ENCODE assay signal across 17 mouse cellular contexts in the genomic region with DNA sequence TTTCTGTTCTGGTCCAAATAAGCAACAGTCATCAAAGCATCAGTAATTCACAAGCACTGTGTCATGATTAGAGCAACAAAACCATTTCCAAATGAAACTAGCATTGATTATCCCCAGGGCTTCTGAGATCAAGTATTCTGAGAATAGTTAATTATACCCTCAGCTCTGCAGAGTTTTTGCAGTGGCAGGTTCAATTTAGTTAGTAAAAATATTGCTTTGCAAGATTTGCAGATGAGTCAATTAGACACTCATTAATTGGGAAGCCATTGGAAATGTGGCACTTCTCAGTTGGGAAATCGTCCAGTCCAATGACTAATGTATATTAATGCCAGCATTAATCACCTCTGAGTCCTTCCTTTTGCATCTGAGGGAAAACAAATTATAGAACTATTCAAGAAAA.
"Had no signal": no experiment of that assay in that cellular context is flagged by ENCODE, and none has a peak within 500 bp of the region (broad histone marks: within the 10 kb centered on the region; RNA-seq: fewer than 3 reads in every experiment).

No protein-coding gene starts in this region.

- H3K4me3 ChIP-seq: midbrain, embryonic 13.5 days; myocyte; neural tube, embryonic 13.5 days; neural tube, embryonic 15.5 days had no signal

- H3K27me3 ChIP-seq: midbrain, embryonic 13.5 days; neural tube, embryonic 13.5 days; neural tube, embryonic 15.5 days had no signal

- H3K9me3 ChIP-seq: midbrain, embryonic 13.5 days; neural tube, embryonic 13.5 days; neural tube, embryonic 15.5 days had no signal

- ATAC-seq: midbrain, embryonic 13.5 days had no signal

- H3K4me1 ChIP-seq: midbrain, embryonic 13.5 days; neural tube, embryonic 13.5 days; neural tube, embryonic 15.5 days had no signal

- DNase-seq: lung, adult 18-20 months; lung, embryonic 14.5 days; lung, postnatal 10 days; lung, postnatal 4 days; retina, postnatal 1 day; right cerebral cortex, adult 18-20 months; right cerebral cortex, postnatal 25 days; right cerebral cortex, postnatal 4 days; spleen, adult 18-20 months; thymus, adult 18-20 months; thymus, postnatal 14 days; thymus, postnatal 36 days had no signal

- H3K4me2 ChIP-seq: lung, embryonic 14.5 days; midbrain, embryonic 11.5 days; midbrain, embryonic 13.5 days; neural tube, embryonic 13.5 days; neural tube, embryonic 15.5 days had no signal

- H3K9ac ChIP-seq: lung, embryonic 14.5 days; midbrain, embryonic 13.5 days; neural tube, embryonic 13.5 days; neural tube, embryonic 15.5 days had no signal

- H3K36me3 ChIP-seq: midbrain, embryonic 13.5 days; neural tube, embryonic 13.5 days; neural tube, embryonic 15.5 days had no signal

- H3K27ac ChIP-seq: midbrain, embryonic 13.5 days; neural tube, embryonic 13.5 days; neural tube, embryonic 15.5 days had no signal
